Mouse (Mus musculus) thymus, adult 2 months (tissue): ENCODE measurements around the gene Tgfbr2.

Experiments
- CTCF ChIP-seq: fragments of 200-500 bp; IDR thresholded peaks from 2 replicates; pipeline ENCODE4 v1.5.1; 2012; ENCODE audit warnings: mild to moderate bottlenecking, control low read depth, low read length, moderate library complexity, borderline replicate concordance; ENCODE audit not compliant: control insufficient read depth, poor library complexity, insufficient read depth; ENCODE audit errors: extremely low read depth
- POLR2A ChIP-seq: fragments of 200-500 bp; IDR thresholded peaks from 2 replicates; pipeline ENCODE4 v1.6.1; 2012; ENCODE audit warnings: mild to moderate bottlenecking, low read length, control low read depth, moderate library complexity; ENCODE audit not compliant: control insufficient read depth, poor library complexity, insufficient read depth; ENCODE audit errors: extremely low read depth

DNA sequence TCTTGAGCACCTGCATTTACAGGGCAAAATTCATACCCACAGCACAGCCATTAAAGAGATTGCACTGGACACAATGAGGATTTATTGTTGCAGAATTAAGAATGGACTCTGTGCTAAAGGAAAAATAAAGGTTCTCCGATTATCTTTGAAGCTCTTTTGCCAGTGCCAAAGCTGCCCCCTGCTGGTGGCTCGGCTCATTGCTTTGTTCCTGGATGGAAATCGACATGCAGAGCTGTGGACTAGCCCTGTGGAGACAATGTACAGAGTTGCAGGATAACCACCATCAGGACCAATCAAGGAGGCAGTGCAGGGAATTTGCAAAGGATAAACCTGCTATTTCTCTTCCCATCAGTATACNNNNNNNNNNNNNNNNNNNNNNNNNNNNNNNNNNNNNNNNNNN is 133.4 kb downstream of the Tgfbr2 start:
- peak; percentile 39; the same call in 1 of the 2 replicates for TF ChIP-seq CTCF
- TF ChIP-seq POLR2A = no peak
